Mouse (Mus musculus) liver, postnatal 0 days (tissue): Measurements from ENCODE around the gene Fmn2.

ENCODE experiments used
- CTCF ChIP-seq: sonication (generic); IDR thresholded peaks from 2 replicates; pipeline ENCODE4 v1.5.1; 2016; ENCODE audit warnings: antibody characterized with exemption, low read depth
- EP300 ChIP-seq: IDR thresholded peaks from 2 replicates; pipeline ENCODE4 v1.6.1; 2016; ENCODE audit warnings: antibody characterized with exemption, low read depth, mild to moderate bottlenecking

DNA sequence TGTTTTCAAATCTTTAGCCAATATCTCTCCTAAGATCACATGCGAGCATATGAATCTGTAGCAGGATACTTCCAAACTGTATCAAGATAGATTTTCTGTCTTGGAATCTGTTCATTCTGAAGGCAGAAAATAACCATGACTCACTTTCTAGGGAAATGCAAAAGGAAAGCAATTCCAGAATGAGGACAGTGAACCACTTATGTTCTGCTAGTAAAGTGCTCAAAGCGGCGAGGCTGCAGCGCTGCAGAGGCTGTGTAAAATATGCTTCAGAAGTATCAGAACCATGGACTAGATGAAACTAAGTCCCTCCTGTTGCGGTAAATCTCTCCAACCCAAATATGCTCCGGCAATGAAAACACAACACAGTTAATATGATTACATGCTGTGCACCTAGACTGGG, 19.1 kb upstream of the Fmn2 start:
- no peak for TF ChIP-seq CTCF
- TF ChIP-seq EP300, result no peak
